Mouse (Mus musculus): ENCODE data around the gene Tmem42.

DNA sequence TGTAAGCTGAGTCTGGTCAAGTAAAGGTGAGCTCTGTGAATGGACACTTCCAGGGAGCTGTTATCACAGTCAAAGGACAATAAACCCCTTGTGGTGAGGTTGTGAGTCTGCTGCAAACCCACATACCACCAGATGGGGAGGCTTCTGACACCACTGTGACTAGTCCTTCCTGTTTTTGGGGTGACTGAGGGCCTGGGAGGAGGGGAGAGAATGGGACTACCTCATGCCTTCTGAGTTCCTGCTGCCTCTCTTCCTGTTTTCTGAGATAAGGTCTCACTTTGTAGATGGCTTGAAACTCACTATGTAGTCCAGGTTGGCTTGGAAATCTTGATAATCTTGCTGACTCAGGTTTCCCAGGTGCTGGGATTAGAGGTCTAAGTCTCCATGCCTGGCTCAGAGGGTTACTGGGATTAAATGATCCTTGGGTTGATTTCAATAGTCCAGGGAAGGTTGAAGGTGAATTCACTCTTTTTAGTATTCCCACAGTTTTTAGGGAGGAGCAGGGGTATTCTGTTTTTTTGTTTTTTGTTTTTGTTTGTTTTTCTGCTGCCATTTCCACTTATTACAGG lies 37.7 kb downstream of the Tmem42 start:
- TF ChIP-seq POLR2A (IDR thresholded peaks at IDR 0.05; ENCODE audit: low read depth, low read length) (no peak), CTCF (conservative IDR thresholded peaks at IDR 0.05; ENCODE audit: insufficient read depth, insufficient read length, low read depth, low read length) (no peak)
